Mouse (Mus musculus) lung, adult 2 months (tissue): ENCODE data around the gene Rmnd1. TPM values are rescaled to one million over a fixed set of nuclear protein-coding genes. Genes with fewer than 3 reads are reported as not detected.

Experiments
- DNase-seq: peaks from one replicate; pipeline ENCODE4 v3.0.0; 2022
- H3K4me1 ChIP-seq: fragments of 200-500 bp; 2 replicates; pipeline ENCODE4 v1.6.1; 2011; ENCODE audit warnings: low read length; ENCODE audit not compliant: control insufficient read depth, insufficient read depth
- H3K4me3 ChIP-seq: fragments of 200-500 bp; replicated peaks from 2 replicates; pipeline ENCODE3; 2011; ENCODE audit warnings: low read depth, mild to moderate bottlenecking, control low read depth, low read length; ENCODE audit errors: extremely low read depth
- CTCF ChIP-seq: fragments of 200-500 bp; IDR thresholded peaks from 2 replicates; pipeline ENCODE4 v1.5.1; 2011; ENCODE audit warnings: mild to moderate bottlenecking, low read length, control low read depth; ENCODE audit not compliant: insufficient read depth
- POLR2A ChIP-seq: fragments of 200-500 bp; IDR thresholded peaks from 2 replicates; pipeline ENCODE4 v1.6.1; 2011; ENCODE audit warnings: low read depth, mild to moderate bottlenecking, control low read depth, low read length, borderline replicate concordance; ENCODE audit errors: extremely low read depth
- WGBS: fragments of 180-500 bp; shearing (Covaris S2); methylation state at CpG from one replicate; pipeline ENCODE4 v1.1.7; 2018; 5-methylcytosine and 5-hydroxymethylcytosine counted together
- polyA plus RNA-seq: library from polyadenylated mRNA; depleted of rRNA; stranded (reverse); fragments of >200 nt; gene quantifications from 2 replicates; pipeline ENCODE4 v1.2.3, GENCODE M21; 2012

The Rmnd1 gene
- polyA plus RNA-seq, 1 experiment = 16.5 TPM

DNA sequence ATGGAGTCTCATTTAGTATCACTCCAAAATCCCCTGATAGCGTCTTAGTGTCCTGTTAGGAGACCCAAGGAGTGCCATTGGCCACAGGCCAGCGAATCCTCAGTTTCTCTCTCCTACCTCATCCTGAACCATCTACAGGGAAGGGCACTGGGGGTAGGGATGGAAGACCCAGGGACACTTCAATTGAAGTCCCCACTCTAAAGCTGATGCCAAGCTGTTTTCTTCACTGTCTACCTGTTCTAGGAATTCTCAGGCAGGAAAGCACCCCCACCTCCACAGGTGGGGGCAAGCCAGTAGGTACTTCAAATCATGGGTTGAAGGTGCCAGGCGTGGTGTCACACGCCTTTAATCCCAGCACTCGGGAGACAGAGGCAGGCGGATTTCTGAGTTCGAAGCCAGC is 47.9 kb downstream of the Rmnd1 start:
- TF ChIP-seq CTCF (no peak), POLR2A (no peak)
- DNase-seq = no peak
- H3K4me1 ChIP-seq = peaks cover 4% of the 10 kb centered on the region; the same call in 1 of the 2 replicates
- H3K4me3 ChIP-seq = no peak overlapping the region
- WGBS = 95% methylated on average over 7 of the region's 7 CpGs

DNA sequence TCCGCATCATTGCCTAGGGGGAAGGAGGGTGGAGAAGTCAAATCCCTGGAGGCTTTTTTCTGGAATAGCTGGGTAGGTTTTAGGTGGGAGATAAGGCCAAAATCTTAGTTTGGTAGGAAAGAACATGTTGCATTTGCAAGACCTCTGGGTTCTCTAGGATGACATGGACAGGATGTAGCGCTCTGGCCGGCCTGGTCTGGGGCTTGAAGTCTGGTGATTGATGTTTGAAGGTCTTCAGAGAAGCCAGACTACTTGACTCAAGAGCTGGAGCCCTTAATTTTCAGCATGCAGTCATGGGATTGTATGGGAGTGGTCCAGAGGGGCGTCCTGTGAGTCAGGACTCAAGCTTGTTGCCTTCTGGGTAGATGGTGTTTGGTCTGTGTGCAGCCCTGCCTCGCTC is 51.4 kb downstream of the Rmnd1 start:
- TF ChIP-seq POLR2A (no peak), CTCF (no peak)
- WGBS = 83% methylated on average over 5 of the region's 5 CpGs
- no peak for DNase-seq

DNA sequence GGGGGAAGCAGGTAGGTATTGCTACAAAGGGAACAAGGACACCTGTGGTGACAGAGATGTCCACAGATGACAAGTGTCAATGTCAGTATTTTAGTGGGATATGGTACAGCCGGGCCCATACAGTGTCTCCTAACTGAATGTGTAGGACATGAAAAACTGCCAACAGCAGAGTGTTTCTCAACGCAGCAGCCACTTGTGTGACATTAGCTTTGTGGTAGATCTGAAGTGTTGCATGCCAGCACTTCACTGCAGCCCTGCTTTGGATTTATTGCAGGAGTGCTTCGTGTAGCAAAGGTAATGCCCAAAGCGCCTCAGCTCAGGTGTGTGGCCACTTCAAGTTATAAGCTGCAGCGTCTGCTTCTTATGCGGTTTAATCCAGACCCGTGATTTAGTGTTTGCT is 55.3 kb downstream of the Rmnd1 start:
- no peak for TF ChIP-seq CTCF
- TF ChIP-seq POLR2A = no peak
- Histone ChIP-seq H3K4me3 (no peak overlapping the region), H3K4me1 (no peaks in the 10 kb centered on the region; the same call in 1 of the 2 replicates)
- WGBS = 63% methylated on average over 7 of the region's 7 CpGs
- no peak for DNase-seq

More for the DNA sequence above, 51.4 kb downstream of the Rmnd1 start:
- Histone ChIP-seq H3K4me1 (no peaks in the 10 kb centered on the region; the same call in 1 of the 2 replicates), H3K4me3 (no peak overlapping the region)

DNA sequence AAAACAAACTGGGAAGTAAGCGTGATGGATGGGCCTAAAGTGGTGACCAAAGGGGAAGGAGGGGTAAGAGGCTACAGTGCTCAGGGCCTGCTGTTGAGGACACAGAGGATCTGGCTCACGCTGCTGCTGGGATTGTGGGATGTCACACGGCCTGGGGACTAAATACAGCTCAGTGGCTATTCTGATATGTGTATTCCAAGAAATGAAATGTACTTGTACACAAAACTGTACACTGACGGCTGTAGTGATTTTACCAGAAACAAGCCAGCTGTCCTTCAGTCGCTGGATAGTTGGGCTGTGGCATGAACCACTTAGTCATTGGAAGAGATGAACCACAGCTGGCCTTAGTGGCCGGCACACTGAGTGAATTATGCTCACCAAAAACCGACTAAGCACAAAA is 55.7 kb downstream of the Rmnd1 start:
- WGBS = 71% methylated on average over 7 of the region's 7 CpGs
- Histone ChIP-seq H3K4me3 (no peak overlapping the region), H3K4me1 (no peaks in the 10 kb centered on the region; the same call in 1 of the 2 replicates)
- no peak for TF ChIP-seq CTCF
- TF ChIP-seq POLR2A = no peak
- DNase-seq = no peak

DNA sequence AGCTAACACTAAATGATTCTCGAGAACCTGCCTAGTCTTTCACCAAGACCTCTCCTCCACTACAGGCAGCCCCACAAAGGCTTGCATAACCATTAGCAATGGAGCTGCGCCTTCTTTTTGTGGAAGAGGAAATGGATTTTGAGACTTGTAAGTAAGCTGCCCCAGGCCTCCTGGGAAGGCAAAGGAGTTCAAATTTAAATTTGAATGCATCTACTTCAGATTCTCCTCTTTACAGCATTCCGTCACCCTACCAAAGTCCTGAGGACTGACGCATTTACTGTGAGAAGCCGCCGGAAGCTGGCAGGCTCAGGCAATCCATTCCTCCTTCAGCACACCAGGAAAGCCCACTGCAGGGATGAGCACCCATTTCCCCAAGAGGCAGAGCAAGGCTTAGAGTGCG is 56.9 kb downstream of the Rmnd1 start:
- no peaks in the 10 kb centered on the region; the same call in 1 of the 2 replicates for H3K4me1 ChIP-seq
- no peak for TF ChIP-seq POLR2A
- TF ChIP-seq CTCF = no peak
- 75% methylated on average over 7 of the region's 7 CpGs for WGBS
- no peak overlapping the region for H3K4me3 ChIP-seq
- DNase-seq = no peak

DNA sequence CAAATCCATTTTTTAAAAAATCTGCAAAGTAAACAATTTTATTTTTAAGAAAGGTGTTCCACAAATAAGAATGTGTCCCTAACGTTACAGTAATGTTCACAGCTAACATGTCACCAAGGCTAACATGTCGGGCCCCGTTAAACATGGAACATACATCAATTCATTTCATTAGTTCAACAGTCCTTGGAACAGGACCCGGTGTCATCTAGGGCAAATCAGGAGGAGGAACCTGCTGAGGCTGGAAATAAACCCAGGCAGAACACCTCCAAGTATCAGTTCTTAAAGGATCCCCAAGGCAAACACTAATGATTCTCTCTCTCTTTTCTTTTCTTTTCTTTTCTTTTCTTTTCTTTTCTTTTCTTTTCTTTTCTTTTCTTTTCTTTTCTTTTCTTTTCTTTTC is 57.5 kb downstream of the Rmnd1 start:
- no peak for DNase-seq

DNA sequence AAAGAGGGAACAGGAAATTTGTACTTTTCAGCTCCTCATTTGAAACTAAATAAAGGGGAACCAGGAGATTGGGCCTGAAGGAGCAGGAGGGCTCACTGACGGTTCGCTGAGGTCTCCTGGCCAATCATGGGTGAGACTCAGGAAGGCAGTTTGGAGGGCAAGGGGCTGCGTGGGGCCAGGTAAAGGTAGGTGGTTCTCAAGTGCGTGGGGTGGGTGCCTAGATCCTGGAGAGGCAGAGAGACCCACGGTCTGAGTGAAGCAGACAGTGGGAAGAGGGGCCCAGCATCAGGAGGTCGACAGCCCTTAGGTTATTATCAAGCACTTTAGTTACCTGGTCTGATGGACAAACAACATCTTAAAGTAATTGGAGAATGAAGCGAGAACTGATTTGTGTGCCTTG is 57.9 kb downstream of the Rmnd1 start:
- Histone ChIP-seq H3K4me1 (no peaks in the 10 kb centered on the region; the same call in 1 of the 2 replicates), H3K4me3 (no peak overlapping the region)
- 89% methylated on average over 7 of the region's 7 CpGs for WGBS
- TF ChIP-seq POLR2A (no peak), CTCF (no peak)
- DNase-seq = no peak

More for the DNA sequence above, 57.5 kb downstream of the Rmnd1 start:
- H3K4me1 ChIP-seq = no peaks in the 10 kb centered on the region; the same call in 1 of the 2 replicates
- no peak overlapping the region for H3K4me3 ChIP-seq
- WGBS = 86% methylated on average over 4 of the region's 4 CpGs
- no peak for TF ChIP-seq POLR2A
- TF ChIP-seq CTCF = no peak

DNA sequence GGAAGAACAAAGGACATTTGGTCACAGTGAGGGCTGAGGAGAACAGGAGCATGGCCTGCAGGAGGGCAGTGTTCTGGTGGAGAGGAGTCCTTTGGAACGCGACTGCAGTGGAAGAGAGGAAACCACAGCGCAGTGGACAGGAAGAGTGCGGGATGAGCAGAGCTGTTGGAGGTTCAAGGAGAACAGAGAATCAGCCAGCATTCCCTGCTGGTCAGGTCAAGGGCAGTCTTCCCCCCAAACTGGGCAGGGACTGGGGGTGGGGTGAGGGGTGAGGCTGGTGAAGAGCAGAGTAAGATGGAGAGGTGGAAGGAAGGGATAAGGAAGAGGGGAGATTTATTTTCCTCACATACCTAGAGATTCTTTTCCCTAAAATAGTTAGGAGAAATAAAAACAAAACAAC is 58.6 kb downstream of the Rmnd1 start:
- no peak for DNase-seq
- 87% methylated on average over 4 of the region's 4 CpGs for whole genome bisulfite sequencing
- H3K4me3 ChIP-seq = no peak overlapping the region
- H3K4me1 ChIP-seq = no peaks in the 10 kb centered on the region; the same call in 1 of the 2 replicates
- TF ChIP-seq CTCF (no peak), POLR2A (no peak)

DNA sequence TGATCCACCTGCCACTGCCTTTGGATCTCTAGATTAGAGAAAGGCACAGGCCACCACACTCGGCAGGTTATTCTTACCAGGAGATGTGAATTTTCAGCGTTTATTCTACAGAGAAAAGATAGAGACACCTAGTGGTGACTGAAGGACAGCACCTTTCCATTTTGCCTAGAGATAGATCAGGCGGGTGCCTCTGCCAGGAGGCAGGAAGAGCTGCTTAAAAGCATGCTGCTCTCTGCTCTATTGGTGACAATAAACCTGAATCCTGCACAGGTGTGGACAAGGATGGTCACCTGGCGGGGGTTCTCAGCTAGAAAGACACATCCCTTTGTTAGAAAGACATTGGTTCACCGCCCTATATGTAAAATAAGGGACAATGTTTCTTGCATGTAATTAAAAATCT is 60.2 kb downstream of the Rmnd1 start:
- no peaks in the 10 kb centered on the region; the same call in 1 of the 2 replicates for H3K4me1 ChIP-seq
- 48% methylated on average over 5 of the region's 5 CpGs for WGBS
- no peak for DNase-seq
- no peak overlapping the region for H3K4me3 ChIP-seq
- TF ChIP-seq POLR2A (no peak), CTCF (peak; percentile 44; the same call in 1 of the 2 replicates)

DNA sequence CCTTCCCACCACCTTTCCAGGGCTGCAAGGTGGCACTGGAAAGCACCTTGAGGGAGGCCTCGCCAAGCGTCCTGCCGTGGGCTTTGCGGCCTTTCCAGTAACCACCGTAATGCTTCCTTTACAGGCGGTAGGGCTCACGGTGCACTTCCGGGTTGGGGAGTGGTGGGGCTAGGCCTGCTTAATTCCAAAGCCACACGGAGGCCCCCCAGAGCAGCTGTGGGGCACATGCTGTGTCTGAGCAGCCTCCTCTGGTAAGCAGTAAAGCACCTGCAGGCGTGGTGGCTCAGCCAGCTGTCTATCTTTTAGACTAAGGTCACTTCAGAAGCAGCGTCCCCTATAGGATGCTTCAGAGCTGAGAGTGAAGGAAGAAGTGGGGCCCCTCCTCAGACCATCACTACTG is 62.1 kb downstream of the Rmnd1 start:
- H3K4me1 ChIP-seq = no peaks in the 10 kb centered on the region
- no peak for TF ChIP-seq CTCF
- TF ChIP-seq POLR2A = no peak
- WGBS = 88% methylated on average over 11 of the region's 11 CpGs
- no peak for DNase-seq
- no peak overlapping the region for H3K4me3 ChIP-seq

DNA sequence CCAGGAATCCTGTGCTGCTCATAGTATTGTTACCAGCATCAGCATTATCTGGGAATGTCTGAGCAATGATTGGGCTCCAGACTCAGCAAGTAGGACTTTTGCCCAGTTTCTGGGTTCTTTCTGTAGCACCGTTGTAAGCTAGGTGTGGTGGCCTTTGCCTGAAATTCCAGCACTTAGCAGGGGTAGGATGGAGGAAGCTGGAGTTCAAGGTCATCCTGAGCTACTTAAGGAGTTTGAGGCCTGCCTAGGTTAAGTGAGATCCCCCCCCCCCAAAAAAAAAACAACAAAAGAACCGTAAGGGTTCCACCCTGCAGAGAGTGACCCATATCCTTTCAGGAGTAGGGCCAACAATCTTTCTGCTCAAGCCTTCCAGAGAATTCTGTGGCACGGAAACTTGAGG is 67.6 kb downstream of the Rmnd1 start:
- H3K4me3 ChIP-seq = no peak overlapping the region
- no peaks in the 10 kb centered on the region for H3K4me1 ChIP-seq
- no peak for DNase-seq
- no peak for TF ChIP-seq POLR2A
- TF ChIP-seq CTCF = no peak
- 49% methylated on average over 3 of the region's 3 CpGs for WGBS

DNA sequence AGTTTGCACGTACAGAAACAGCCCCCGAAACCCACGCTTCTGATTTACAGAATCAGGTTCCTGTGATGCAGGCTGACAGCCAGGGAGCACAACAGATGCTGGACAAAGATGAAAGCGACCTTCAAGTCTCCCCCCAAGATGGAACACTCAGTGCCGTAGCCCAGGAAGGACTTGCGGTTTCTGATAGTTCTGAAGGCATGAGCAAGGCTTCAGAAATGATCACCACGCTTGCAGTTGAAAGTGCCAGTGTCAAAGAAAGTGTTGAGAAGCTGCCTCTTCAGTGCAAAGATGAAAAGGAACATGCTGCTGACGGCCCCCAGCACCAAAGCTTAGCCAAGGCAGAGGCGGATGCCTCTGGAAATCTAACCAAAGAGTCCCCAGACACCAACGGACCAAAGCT is 74.8 kb downstream of the Rmnd1 start:
- TF ChIP-seq POLR2A = no peak
- no peak for TF ChIP-seq CTCF
- no peaks in the 10 kb centered on the region for H3K4me1 ChIP-seq
- DNase-seq = no peak
- 84% methylated on average over 10 of the region's 10 CpGs for whole genome bisulfite sequencing
- no peak overlapping the region for H3K4me3 ChIP-seq
